Mouse (Mus musculus) gastrocnemius, adult 18-20 months (tissue): ENCODE results near the gene Pak2. TPM values are rescaled to one million over a fixed set of nuclear protein-coding genes. Genes with fewer than 3 reads are reported as not detected.
A peak's percentile ranks its signal among the peaks of the same experiment; 100 is the strongest.

Experiments used
- DNase-seq: peaks from one replicate; pipeline ENCODE4 v3.0.0; 2021; ENCODE audit warnings: low spot score
- long read RNA-seq, 2 experiments: library from polyadenylated mRNA; stranded (forward); transcript quantifications; one replicate each; pipeline ENCODE4 v2.0.0; 2021
- total RNA-seq, 2 experiments: library from RNA; stranded (reverse); gene quantifications; 2 replicates each; pipeline ENCODE4 v1.2.3; 2021

The Pak2 gene
- 10 to 100 TPM; 12.3 to 15.7 TPM for total RNA-seq
- long read RNA-seq, experiment 1, full-length matches to known transcripts: 7 of 10 reads
- long read RNA-seq, experiment 1, partial matches to known transcripts: 1 of 10 reads
- long read RNA-seq, experiment 1, other reads (novel, unspliced or antisense): 2 of 10 reads
- long read RNA-seq, experiment 2, full-length matches to known transcripts: 5 of 10 reads
- long read RNA-seq, experiment 2, partial matches to known transcripts: 1 of 10 reads
- long read RNA-seq, experiment 2, other reads (novel, unspliced or antisense): 4 of 10 reads

DNA sequence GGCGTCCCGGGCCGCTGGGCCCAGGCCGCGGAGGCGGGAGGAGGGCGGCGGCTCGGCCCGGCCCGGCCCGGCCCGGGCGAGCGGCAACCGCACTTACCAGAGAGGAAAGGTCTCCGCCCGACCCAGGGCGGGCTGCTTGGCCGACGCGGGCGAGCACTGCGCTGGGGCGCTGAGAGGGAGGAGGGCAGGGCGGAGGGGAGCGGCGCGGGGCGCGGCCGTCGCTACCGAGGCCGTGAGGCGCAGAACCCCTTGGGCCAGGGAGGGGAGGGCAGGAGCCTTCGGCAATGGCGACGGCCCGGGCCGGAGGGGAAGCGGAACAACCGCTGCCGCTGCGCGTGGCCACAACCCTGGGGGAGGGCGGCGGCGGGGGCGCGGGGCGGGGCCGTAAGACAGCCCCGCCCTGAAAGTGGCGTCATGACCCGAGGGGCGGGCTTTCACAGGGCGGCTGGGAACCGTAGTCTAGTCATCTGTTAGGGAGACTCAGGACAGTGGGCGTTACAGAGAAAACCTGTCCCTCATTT, at the start of gene Pak2:
Pak2 (minus strand) TSS at position 352 of the 521 bp plus-strand sequence.
- DNase-seq: peak; percentile 83

DNA sequence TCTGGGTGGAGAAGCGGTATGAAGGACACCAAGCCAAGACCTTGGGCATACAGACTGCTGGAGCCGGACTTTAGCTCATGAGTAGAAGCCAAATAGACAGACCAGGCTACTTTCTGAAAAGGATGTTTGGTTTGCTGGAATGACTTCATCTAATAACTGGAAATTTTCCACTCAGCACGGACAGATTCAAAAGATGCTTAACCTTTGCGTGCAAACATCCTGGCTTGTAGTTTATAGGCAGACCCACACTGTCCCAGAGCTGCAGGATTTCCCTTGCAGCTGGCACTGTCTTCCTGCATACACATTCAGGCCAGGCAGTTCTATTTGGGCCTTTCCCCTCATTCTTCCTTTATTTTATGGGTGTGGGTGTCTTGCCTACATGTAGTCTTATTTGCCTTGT, 47.9 kb upstream of the Pak2 start:
- DNase-seq: no peak

DNA sequence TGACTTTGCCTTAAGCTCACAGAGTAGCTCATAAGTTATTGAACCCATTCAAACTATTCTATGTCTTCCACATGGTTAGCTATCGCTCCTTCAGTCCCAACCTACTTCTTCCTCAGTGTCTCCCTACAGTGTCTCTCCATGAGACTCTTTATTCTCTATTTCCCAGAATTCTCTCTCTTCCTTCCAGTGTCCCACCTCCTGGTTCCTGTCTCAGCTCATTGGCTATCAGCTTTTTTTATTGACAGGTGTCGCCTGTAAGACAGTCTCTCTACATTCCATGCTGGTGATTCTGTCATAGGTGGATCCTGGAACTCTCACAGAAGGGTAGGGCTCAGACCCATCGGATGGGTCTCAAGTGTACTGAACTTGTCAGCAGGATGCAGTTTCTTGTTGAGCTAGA, 46.2 kb upstream of the Pak2 start:
- DNase-seq: no peak

DNA sequence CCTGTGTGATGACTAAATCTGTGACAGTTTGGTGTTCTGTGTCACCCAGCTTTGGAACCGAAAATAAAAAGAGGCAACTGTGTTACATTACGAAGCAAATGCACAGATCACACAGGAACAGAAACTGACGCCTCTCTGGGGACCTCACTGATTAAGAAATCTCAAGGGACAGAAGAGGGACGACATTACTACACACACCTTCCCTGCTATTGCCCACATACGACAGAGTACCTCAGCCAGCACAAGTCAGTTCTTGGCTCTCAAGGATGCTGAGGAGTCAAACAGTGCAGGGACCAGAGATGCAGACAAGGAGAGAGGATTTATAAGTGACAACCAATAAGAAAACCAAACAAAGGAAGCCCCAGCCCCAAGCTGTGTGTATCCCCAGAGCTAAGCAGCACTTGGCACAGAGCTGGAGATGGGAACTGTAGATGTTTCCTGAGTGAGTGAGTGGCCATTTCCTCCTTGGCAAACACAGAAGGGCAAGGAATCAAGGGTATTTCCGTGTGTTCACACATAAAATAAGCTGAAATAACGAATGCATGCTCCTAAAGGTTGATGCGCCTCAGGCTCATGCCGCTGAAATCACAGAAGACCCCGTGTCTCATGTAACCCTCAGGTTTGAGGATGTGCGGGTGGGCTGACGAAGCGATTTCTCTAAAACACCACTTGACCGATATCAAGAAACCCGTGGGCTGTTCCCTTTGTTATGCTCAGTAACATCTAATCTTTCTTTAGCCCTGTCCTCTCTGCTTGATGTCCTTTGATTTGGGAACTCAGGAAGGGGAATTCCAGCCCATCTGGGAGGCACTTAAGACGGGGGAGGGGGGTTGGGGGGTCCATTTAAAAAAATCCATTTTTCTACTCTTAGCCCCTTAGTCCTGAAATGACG, 45.5 kb upstream of the Pak2 start:
- no peak for DNase-seq

DNA sequence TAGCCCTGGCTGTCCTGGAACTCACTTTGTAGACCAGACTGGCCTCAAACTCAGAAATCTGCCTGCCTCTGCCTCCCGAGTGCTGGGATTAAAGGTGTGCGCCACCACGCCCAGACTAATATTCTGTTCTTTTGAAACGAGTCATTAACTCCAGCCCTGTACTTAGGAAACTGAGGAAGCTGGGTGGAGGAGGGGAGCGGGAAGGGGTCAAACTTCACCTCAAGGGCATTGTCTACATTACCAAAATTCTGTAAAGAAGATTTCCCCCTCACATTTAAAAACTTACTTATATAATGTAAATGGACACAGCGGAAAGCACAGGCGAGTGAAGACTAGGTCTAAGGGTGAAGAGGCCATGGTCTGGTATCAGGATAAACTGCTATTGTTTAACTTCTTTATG, 44.9 kb upstream of the Pak2 start:
- DNase-seq: no peak

DNA sequence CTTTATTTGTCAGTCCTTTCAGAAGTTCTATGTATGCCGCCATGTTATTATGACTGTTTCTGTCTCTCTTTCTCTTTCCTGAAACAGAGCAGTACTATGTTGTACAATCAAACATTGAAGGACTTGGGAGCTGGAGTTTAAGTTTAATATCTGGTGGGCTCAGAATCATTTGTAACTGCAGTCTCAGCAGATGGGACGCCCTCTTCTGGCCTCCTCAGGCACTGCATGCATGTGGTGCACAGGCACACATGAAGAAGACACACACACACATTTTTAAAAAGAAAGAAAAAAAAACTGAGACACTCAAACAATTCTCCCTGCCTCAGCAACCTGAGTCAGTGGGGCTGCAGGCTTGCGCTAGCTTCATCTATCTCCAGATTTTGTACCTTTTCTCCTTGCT, 41.3 kb upstream of the Pak2 start:
- DNase-seq: no peak

DNA sequence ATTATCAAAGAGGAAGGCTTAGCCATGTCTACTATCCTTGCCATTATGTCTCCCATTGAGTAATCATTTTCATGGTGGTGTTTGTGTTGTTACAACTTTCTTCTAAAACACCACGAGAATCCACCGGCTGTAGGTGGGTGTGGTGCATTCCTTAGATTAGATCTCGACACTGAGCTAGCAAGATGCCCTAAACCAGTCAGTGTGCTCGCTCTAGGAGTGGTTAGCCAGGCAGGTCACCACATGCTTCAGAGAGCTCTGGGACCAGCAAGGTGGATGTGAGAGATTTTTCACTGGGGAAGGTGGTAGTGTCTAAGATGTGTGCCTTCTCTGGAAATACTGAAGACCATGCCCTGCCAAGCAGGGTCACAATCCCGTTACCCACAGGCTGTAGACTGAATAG, 37.0 kb upstream of the Pak2 start:
- no peak for DNase-seq

DNA sequence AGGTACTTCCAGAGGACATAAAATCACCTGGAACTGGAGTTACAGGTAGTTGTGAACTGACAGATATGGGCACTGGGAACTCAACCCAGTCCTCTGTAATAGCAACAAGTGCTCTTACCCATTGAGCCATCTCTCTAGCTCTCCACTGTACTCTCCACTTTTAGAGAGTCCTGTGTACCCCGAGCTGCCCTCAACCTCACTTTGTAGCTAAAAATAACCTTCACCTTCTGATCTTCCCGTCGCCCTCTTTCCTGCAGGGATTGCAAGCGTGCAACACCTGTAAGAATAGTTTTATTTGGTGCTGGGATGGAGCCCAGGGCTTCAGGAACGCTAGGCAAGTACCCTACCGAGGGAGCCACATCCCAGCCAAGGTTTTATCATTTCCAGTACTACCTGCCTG, 36.6 kb upstream of the Pak2 start:
- no peak for DNase-seq

DNA sequence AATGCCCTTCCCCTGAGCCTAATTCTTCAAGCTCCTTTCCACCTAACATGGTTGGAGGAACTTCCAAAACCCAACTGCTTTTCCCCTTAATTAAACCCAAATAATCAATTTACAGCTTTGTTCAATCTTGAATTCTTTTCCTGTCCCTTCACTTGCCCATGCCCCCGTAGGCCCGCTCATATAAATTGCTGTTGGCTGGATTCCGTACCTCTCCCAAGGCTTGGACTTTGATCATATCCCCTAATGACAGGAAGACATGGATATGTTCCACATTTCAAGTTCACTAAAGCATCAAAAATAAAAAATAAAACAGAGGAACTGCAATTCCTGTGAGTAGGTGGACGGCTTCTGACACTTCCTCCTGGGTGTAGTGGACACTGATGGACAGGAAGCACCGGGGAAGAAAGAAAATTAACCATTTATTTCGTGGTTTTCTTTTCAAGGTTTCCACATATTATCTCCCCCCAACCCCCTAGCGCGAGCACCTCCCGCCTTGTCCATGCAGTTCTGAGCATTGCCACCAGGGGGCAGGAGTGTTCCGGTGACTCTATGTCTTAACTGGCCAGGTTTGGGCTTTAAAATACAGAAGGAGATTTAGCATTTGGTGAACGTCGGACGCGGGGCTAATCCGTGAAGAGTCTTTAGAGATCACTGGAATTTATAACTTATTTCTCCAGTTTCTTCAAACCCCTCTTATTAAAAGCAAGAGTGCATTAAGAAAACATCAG, 36.0 kb upstream of the Pak2 start:
- DNase-seq: peak; percentile 79

DNA sequence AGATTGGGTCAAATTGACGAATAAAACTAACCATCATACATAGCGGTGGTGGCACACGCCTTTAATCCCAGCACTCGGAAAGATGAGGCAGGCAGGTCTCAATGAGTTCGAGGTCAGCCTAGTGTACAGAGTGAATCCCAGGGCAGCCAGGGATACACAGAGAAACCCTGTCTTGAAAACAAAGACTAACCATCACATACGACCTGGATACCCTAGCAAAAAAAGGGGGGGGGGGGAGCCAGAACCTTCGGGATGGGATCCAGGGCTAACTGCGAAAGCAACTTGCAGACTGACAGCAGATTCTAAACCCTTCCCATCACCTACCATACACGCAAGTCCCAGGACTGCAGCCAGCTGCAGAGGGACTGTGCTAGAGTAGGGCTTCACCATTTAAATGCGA, 35.3 kb upstream of the Pak2 start:
- DNase-seq: no peak

DNA sequence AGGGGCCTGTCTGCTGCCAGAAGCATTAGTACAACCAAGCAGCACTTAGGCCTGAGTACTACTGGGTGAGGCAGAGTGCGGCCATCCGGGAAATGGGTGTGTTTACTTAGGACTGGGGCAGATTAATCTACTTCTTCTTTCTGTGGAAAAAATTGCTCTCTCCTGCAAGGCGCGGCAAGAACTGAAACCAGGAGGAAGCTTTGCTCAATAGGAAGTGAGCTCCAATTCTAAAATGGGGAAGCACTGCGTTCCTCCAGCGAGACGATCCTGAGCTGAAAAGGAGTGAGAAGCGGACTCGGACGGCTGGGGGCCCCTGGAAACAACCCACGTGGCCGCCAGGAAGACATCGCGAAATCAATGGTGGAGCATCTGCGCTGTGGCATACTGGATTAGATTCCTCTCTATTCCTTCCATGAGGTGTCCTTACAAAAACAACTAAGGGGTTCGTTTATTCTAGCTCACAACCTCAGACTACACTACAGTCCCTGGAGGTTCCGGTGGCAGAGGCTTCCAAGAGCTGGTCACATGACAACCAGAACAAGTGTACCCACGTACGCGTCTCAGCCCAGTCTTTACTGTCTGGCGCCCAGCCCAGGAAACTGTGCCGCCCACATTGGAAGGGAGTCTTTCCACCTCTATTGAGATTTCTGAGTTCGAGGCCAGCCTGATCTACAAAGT, 34.5 kb upstream of the Pak2 start:
- peak; percentile 27 for DNase-seq

DNA sequence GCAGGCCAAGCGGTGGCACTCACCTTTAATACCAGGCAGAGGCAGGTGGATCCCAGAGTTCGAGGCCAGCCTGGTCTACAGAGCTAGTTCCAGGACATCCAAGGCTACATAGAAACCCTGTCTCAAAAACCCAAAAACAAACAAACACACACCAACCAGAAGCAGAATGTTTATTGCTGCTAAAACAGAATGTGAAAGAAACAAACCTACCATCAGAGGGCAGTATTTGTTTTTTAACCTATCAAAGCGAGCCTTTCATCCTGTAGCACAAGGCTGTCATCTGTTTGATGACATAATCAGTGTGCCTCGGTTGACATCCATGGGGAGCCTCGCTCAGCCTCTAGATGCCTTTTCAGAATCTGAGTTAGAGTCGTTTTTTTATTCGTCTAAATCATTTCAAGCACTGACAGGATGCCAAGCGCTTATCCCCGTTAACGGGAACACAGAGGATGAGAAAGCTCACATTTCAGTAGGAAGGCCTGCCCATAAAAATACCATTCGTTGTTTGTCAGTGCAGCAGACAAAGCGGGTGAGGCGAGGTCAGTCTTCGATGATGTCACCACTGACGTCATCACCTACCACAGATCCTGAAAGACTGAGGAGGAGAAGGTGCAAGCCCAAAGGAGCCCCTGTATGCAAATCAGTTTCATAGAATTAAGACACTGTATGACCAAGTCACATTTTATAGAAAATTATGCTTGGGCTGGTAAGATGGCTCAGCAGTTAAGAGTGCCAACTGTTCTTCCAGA, 32.0 kb upstream of the Pak2 start:
- no peak for DNase-seq

DNA sequence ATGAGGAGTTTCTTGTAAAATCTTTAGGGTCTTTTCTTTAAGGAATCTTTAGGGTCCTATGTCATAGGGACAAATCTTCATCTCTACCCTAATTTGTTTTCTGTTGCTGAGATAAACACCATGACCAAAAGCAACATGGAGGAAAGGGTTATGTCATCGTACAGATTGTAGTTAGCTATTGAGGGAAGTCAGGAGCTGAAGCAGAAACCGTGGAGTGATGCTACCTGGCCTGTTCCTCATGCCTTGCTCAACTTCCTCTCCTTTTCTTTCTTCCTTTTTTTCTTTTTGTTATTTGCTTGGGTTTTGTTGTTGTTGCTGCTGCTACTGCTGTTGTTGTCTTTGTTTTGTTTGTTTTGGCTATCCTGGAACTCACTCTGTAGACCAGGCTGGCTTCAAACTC, 29.4 kb upstream of the Pak2 start:
- DNase-seq: no peak

DNA sequence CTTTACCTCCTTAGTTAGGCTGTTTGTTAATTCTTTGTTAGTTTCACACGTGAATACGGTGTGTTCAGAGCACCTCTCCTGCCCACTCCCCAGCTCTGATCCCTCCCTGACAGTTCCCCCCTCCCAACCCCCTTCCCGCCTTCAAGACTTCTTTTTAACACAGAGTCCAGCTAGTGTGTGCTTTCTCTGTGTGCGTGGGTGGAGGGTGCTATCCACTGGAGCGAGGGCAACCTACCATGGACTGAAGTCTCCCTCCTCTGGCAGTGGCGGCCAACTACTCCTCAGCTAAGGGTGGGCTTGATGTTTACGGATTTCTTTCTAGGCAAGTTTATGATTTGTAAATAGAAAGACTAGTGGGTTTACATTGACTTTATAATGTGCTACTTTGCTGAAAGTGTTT, 29.0 kb upstream of the Pak2 start:
- no peak for DNase-seq

DNA sequence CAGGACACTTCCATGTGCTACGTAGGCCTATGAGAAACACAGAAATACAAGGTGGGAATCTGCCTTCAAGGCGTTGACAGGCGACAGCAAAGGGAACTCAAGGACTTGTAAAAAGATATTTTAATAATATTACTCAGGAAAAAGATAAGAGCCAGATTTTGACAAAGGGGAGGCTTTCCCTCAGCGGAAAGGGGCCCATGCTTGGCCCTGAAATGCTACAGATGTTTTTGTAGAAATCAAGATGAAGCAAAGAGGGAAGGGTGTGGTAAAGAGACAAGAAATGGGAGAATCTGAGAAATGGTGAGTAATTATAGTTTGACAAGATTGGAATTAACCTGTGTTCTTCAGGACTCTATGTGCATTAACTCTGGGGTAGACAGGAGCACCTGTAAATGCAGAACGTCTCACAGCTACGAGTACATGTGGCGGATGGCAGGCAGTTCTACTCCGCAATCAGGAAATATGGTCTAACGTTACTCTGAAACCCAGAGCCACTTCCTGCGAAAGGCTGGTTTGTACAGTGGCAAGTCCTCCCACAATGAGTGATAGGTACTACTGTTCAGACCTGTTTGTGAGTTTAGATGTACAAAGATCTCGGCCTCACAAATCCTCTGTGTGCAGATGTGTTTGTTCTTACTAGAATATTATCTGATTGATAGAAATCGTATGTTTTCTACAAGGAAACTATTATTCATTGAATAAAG, 28.4 kb upstream of the Pak2 start:
- DNase-seq: no peak

DNA sequence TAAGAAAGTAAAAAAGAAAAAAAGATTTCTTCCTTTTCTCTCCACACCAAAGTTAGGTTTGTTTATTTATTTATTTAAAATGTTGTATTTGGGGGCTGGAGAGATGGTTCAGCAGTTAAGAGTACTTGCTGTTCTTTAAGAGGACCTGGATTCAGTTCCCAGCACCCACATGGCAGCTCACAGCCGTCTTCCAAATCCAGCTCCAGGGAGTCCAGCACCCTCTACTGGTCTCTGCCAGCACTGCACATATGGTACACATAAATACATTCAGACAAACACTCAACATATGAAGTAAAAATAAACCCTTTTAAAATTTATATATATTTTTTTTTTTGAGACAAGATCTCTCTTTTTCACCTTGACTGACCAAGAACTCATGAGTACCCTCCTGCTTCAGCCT, 26.6 kb upstream of the Pak2 start:
- no peak for DNase-seq

DNA sequence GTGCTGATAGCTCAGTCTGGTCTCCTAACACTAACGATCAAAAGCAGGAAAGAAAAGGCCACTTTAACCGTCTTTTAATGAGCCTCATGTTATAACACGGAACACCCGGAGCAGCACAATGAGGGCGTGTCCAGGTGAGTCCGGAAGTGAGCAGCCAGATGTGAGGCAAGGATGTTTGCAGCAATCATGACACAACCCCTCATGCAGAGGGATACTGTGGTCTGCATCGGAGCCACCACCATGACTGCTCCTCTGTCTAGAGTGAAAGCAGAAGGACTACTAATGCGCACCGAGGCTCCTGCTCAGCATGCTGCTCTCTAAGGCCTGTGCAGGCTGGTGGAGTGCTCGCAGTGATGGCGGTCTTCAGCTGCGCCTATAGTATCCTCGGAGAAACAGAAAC, 23.2 kb upstream of the Pak2 start:
- no peak for DNase-seq

DNA sequence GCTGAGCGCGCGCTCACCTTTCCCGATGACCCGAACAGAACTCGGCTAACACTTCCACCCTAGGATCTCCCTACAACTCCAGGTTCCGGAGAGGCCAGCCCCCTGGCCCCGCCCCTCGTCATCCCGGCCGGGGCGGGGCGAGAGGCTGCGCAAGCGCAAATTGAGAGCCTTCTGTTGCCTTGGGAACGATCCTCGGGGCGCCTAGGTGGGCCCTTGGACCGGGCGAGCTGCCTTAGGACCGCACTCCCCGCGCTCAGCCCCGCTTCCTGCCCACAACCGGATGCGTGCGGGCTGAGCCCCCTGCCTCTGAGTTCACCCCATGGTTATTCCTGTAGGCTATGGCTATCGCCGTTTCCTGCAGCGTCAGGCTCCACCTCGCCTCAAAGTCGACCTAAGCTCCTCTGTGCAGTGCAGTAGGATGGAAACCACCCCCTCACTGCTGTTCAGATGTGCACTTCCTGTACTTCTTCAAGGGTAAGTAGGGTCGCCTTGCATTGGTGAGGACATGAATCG, 20.6 kb upstream of the Pak2 start, which contains the start of the genes Pigx and Cep19:
Pigx (minus strand) TSS at position 103 of the 513 bp plus-strand sequence.
Cep19 (plus strand) TSS at position 163 of the 513 bp plus-strand sequence.
- DNase-seq: peak; percentile 87

DNA sequence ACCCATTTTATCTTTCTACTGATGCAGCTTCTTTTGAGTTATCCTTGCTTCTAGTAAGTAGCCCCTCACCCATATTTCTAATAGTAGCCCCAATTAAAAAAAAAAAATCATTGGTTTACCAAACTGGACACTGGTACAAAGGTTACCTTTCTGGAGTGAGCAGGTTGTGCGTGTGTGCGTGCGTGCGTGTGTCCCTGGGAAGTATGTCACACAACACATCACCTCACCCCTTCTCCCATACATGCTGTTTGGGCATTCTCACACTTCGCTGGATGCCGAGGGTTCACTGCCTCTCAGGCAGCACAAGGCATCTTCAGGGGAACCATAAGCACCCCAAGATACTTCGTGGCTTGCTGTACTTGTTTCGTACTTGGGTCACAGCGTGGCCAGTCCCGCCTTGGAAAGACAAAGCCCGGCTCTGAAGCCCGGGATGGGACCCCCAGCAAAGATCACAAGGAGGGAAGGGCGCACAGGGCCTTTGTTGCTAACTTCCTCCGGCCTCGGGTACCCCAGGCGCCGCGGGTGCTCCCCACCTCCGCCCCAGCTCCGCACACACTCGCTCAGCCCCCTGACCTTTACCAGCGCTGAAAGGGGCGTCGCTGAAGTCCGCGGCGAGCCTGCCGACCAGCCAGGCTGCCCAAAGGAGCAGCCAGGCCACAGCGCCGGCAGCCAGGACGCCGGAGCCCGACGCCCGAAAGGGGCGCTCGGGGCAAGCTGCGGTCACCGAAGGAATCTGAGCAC, 19.9 kb upstream of the Pak2 start:
- DNase-seq: no peak
